Mouse (Mus musculus): Measurements from ENCODE around the gene Dcaf17.

Dcaf17 gene

GRCm38 (mm10) chr2:71117797-71118708, 62.9 kb downstream of the Dcaf17 start, which contains the start of gene Cybrd1:
TSS of gene Cybrd1 (plus strand) at chr2:71117923.
- in situ Hi-C loops (cut with MboI; ENCODE audit: low sequenced_read_pairs), result no loop called here

- in situ Hi-C loops (cut with MboI; ENCODE audit: low sequenced_read_pairs), result no loop called here
These were observed 65.7 kb downstream of the Dcaf17 start for GRCm38 (mm10) chr2:71120844-71121243.

GRCm38 (mm10) chr2:71121406-71121805, 66.3 kb downstream of the Dcaf17 start:
- in situ Hi-C loops (cut with MboI; ENCODE audit: low sequenced_read_pairs), result no loop called here

GRCm38 (mm10) chr2:71122268-71123029, 67.3 kb downstream of the Dcaf17 start:
- in situ Hi-C loops (cut with MboI; ENCODE audit: low sequenced_read_pairs), result no loop called here

- in situ Hi-C loops (cut with MboI; ENCODE audit: low sequenced_read_pairs), result no loop called here
These were observed 68.5 kb downstream of the Dcaf17 start for GRCm38 (mm10) chr2:71123591-71123990.

- in situ Hi-C loops (cut with MboI; ENCODE audit: low sequenced_read_pairs), result no loop called here
These were observed 72.8 kb downstream of the Dcaf17 start for GRCm38 (mm10) chr2:71127779-71128534.

GRCm38 (mm10) chr2:71130366-71130765, 75.2 kb downstream of the Dcaf17 start:
- in situ Hi-C loops (cut with MboI; ENCODE audit: low sequenced_read_pairs), result no loop called here

GRCm38 (mm10) chr2:71131866-71132496, 76.9 kb downstream of the Dcaf17 start:
- in situ Hi-C loops (cut with MboI; ENCODE audit: low sequenced_read_pairs), result no loop called here

- in situ Hi-C loops (cut with MboI; ENCODE audit: low sequenced_read_pairs), result no loop called here
These were observed 78.9 kb downstream of the Dcaf17 start for GRCm38 (mm10) chr2:71134041-71134505.

- in situ Hi-C loops (cut with MboI; ENCODE audit: low sequenced_read_pairs), result no loop called here
These were observed 79.7 kb downstream of the Dcaf17 start for GRCm38 (mm10) chr2:71134836-71135235.

GRCm38 (mm10) chr2:71140622-71141021, 85.5 kb downstream of the Dcaf17 start:
- in situ Hi-C loops (cut with MboI; ENCODE audit: low sequenced_read_pairs), result no loop called here

GRCm38 (mm10) chr2:71142410-71142809, 87.3 kb downstream of the Dcaf17 start:
- in situ Hi-C loops (cut with MboI; ENCODE audit: low sequenced_read_pairs), result no loop called here

- in situ Hi-C loops (cut with MboI; ENCODE audit: low sequenced_read_pairs), result no loop called here
These were observed 90.7 kb downstream of the Dcaf17 start for GRCm38 (mm10) chr2:71145853-71146252.

GRCm38 (mm10) chr2:71146266-71146665, 91.1 kb downstream of the Dcaf17 start:
- in situ Hi-C loops (cut with MboI; ENCODE audit: low sequenced_read_pairs), result no loop called here

- in situ Hi-C loops (cut with MboI; ENCODE audit: low sequenced_read_pairs), result no loop called here
These were observed 92.7 kb downstream of the Dcaf17 start for GRCm38 (mm10) chr2:71147816-71148215.
